Mouse (Mus musculus) layer of hippocampus, postnatal 10 days (tissue): ENCODE data around the gene Astl. TPM values are rescaled to one million over a fixed set of nuclear protein-coding genes. Genes with fewer than 3 reads are reported as not detected.
A peak's percentile ranks its signal among the peaks of the same experiment; 100 is the strongest.

Experiments
- DNase-seq, 2 experiments: peaks; one replicate each; pipeline ENCODE4 v3.0.0; 2021; ENCODE audit warnings: low spot score in 2 of 2
- total RNA-seq, 2 experiments: library from RNA; stranded (reverse); gene quantifications; 2 replicates each; pipeline ENCODE4 v1.2.3; 2021

Astl gene
- total RNA-seq, 2 experiments from 2014 or later, result not detected

DNA sequence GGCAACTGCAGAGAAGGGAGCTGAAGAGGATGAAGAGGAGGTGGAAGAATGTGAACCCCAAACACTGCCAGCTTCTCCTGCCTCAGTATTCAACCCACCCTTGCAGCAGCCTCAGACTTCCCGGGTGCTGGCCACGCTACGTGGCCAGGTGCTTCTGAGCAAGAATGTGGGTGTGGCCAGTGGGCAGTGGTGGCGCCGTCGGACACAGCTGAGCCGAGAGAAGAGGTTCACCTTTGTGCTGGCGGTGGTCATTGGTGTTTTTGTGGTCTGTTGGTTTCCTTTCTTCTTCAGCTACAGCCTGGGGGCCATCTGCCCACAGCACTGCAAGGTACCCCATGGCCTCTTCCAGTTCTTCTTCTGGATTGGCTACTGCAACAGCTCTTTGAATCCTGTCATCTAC, 26.0 kb downstream of the Astl start:
- DNase-seq, result no peak

DNA sequence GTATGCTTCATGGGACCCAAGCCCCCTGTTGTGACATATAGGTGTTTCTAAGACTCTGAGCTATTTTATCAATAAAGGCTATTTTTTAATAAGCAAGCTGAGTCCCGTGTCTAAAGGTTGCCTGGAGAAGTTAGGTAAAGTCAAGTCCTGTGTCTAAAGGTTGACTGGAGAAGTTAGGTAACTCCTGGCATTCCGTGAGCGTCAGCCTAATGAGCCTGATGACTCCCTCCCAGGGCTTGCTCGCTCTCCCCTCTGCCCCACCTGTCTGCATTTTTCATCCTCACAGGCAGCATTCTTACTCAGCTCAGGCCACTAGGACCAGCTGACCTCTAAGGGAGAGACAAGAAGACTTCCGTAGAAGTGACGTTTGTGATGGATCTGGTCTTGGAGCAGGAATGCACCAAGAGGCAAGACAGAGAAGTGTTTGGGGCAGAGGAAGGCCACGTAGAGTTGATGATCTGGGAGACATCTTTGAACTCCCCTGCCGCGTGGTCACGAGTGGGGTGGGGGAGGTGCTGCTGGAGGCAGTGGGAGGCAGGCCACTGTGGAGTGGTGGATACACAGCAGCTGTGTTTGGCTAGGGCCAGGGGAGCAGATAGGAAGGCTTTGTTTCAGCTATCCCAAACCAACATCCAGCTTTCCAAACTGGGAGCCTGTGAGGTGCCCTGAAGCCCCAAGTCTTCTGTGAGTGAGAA, 28.8 kb downstream of the Astl start:
- DNase-seq, result no peak

DNA sequence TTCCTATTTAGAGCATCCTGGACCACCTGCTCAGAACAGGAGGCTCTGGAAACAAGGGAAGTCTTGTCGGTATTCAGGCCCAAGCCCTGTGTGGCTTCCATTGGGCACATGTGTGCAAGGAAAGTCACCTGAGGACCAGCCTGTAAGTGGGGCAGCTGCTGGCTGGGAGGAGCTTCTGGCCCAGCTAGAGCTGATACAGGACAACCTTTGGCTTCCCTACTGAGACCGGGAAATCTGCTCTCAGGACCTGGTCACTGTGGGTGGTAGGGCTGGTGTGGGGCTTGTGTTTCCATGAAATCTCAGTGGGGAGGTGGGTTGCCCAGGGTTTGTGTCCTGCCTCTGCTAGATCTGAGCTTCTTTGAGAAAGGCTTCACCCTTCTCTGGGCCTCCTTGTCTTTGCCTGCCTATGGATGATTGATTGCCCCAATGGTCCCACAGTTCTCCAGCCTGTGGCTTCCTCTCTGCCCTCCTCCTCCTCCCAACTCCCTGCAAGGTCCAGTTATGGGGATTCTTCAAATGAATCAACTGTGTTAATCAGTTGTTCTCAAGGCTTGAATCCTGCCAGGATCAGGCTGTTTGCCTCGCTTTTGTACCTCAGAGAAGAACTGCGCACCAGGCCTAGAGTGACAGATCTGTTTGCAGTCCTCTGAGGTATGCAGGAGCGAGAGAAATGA, 31.4 kb downstream of the Astl start:
- no peak for DNase-seq

DNA sequence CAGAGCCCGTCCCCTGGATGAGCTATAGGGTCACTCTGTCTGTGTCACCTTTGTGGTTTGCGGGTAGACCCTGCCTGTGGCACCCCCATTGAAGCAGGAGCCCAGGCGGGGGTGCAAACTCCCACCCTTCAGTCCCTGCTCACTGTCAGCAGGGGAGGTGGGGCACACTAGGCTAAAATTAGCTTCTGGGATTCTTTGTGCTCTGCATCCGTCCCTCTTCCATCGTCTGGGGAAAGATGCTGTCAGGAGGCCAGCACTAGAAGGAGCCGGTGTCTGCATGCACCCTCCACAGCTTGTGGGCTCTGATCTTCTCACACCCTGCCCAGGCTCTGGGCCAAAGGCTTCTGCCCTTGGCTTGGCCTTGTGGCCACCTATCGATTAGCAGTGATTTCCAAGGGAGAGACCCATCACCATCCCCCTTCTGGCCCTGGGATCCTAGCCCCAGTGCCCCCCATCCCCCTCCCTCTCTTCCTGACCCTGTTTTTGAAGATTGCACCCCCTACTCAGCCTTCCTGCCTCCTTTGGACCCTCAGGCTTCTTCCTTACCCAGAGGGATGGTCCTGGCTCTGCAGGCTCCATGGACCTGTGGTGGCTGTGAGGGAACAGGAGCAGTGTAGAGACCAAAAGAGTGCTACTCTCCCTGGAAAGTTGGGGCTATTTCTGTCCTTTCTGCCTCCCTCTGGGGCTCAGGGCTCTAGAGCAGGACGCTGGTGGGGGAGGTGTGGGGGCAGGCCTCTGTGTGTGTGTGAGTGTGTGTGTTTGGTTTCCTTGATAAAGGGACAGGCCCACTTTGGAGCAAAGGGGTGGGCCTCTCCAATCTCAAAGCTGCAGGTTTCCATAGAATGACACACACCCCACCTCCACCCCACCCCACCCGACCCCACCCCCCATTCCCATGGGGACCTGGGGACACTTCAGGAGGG, 32.4 kb downstream of the Astl start:
- DNase-seq, result no peak

DNA sequence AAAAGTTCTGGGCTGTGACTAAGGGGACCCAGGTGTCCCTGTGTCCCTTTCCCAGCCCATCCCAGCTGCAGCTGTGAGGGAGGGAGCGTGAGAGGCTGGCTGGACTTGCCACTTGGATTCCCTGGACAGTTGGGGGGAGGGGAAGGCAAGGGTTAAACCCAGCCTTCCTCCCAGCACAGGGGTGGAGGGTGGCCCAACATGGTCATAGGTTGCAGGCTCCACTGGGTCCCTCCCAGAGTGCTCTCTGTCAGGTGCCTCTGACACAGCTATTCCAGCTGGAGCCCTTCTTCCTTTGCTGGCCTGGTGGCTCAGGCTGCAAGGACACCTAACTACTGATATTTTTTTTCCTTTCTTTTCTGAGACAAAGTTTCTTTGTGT, 33.0 kb downstream of the Astl start:
- DNase-seq, result no peak

DNA sequence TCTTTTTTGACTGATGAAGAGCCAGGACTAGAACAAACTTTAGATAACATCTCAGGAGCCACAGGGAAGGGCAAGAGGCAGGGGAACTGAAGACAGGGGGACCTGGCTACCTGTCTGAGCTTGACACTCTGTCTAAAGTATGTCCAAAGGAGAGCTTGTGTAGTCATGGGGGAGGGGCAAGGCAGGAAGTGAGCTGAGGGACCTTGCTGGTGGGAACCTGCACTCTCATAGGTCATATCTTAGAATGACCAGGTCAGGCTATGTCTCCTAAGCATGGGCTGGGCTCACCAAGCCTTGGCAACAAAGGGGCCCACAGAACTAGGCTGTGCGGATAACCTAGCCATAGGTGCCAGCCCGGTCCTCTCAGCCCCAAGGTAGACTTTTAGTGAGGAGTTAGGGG, 33.6 kb downstream of the Astl start:
- no peak for DNase-seq

DNA sequence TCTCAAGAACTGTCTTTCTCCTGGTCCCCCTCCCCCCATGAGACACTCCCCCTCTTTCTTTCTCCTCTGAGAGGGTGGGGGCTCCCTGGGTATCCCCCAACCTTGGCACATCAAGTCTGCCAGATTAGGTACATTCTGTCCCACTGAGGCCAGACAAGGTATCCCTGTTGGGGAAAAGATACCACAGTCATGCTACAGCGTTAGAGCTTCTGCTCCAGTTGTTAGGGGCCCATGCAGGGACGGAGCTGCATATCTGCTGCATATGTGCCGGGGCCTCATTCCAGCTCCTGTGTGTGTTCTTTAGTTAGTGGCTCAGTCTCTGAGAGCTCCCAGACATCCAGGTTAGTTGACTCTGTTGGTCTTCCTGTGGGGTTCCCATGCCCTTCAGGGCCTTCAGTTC, 35.7 kb downstream of the Astl start:
- no peak for DNase-seq

DNA sequence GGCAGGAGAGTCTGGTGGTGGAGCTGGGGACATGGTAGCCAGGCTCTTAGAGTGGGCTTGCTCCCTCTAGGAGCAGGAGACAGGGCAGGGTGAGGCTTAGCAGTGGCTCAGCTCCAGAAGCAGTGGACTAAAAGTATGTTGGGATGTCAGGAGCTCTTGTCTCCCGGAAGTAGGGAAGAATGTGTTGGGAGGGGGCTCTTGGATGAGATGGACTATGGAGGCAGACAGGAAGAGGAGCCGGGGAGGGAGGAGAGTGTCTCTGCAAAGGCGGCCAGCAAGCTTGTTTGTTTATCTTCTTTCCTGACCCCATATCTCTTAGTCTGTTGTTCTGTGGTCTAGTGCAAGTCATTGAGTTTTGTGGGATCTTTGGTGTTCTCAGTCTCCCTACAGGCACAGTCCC, 36.6 kb downstream of the Astl start:
- DNase-seq, result no peak

DNA sequence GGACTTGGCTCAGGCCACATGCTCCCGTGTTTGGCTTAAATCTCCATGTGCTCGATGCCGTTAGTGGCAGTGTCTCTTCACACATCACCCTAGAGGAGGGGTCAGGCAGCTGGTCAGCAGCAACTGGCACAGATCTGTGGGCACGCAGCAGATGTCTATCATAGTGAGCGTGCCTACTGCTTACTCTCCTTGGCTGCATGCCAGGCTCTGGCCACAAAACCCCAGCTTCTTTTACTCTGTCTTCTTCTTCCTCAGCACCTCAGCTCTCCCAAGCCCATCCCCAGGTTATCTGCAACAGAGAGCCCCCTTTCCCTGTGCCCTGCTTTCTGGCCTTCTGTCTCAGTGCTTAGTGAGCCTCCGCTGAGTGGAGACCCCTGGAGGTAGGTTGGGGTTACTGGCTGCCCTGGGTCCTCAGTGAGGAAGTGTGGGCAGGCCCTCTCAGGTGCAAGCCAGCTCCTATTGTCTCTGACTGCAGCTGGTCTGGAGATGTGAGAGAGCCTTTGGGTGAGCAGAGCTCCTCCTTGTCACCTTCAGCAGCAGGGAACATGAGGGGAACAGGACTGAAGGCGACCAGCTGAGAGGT, 37.4 kb downstream of the Astl start:
- DNase-seq, result peak in 1 of 2 experiments; percentile 26

DNA sequence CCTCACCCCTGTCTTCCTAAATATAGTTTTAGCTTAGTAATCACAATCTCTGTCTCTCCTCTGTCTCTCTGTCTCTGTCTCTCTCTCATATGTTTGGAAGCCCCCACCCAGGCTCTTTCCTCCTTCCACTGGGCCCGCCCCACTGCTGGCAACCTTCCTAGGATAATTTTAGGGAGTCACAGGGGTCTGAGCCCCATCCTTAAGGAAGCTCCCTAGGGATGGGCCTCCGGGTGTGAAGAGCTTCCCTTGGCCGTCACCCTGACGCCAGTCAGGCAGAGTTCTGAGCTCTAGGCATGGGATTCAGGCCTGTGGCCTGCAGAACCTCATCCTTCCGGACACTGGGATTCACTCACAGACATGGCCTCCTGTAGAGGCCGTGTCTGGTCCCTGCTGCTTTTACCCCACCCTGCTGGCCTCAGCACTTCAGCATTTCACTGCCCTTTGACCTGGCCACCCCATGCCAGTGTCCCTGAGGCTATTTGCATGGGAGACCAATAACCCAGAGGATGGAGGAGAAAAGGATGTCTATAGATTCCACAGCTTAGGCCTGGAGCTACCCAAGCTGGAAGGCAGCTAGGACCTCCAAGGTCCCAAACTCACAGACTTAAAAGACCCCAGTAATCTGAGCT, 38.1 kb downstream of the Astl start:
- no peak for DNase-seq

DNA sequence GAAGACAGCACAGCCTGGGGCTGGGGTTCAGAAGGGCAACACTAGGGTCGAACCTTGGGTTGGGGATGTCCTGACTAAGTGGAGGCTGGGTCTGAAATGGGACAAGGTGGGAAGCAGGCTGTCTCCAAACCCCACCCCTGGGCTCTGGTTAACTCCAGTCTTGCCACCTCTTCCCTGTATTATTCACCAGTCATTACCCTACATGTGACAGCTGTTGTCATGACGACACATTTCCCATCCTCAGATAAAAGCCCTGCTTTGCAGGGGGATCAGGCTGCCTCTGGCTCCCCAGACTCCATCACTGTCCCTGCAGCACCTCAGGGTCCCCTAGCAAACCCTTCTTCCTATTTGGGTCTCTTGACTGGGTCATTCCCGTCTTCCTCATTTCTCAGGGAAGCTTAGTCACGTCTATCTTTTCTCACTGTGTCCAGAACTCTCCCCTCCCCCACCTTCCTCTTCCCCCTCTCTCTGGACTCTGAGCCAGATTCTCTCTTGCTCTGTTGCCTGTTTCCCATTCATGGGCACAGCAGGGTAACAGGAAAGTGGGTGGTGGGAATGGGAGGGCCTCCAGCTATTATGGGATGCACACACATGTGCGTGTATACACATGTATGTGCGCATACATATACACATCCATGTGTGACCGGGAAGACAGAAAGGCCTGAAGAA, 39.6 kb downstream of the Astl start:
- DNase-seq, result peak; percentile 18 to 20

DNA sequence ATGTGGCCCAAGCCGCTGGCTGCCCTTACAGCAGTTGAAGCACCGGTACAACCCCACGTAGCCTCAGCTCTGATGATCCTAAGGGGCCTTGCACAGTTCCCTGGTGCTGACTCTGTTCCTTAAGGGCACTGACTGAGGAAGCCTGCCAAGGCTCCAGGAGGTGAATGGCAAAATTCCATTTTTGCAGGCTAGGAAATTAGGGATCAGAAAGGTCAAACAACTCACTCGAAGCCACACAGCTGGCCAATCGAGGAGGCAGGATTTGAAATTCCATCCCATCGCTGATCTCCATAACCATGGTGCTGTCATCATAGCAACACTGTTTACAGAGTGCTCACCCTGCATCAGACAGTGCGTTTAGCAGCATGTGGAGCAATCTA, 40.2 kb downstream of the Astl start:
- no peak for DNase-seq

DNA sequence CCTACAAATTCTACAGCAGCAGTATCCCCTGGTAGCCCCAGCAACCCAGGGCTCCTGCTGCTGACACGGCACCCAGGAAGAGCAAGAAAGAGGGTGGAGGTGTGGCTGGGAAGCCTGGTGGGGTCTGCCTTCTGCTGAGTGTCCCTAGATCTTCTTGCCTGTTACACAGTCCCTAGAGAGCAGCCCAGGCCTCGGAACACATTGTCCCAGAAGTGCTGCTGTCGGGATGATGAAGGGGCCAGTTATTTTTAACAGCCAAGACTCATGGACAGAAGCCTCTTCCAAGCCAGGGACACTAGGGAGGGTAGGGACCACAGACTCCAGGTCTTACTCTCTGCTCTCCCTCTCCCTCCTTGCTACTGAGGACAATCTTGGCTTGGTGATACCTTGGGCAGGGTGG, 40.8 kb downstream of the Astl start:
- no peak for DNase-seq

DNA sequence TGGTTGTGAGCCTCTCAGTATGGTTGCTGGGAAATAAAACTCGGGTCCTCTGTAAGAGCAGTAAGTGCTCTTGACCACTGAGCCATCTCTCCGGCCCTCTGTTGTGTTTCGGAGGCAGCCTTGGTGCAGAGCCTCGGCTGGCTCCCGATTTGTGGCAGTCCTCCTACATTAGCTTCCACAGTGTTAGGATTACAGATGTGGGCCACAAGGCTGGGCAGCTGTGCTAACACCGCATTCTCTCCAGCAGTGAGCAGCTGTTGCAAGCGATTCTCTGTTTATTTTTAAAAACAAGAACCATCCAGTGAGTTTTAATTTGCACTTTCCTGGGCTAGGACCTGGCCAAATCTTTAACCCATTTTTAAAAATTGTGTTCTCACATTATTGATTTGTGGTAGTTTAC, 45.4 kb downstream of the Astl start:
- DNase-seq, result no peak

DNA sequence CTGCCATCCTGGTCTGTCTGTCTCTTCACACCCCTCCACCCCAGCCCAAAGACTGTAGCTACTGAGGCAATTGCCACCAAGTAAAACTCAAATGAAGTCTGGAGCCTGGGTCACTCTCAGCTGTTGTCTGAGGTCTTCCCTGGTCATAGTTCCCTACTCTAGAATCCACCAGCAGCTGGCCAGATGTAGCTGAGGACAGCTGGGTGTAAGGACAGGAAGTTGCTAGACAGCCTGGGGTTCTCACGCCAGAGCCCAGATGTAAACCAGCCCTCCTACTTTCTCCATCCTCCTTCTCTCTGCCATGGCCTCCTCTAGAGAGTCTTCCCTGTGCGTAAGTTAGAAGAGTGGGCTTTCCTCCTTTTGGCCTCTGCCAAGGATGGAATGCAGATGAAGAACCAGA, 49.1 kb downstream of the Astl start:
- DNase-seq, result no peak

DNA sequence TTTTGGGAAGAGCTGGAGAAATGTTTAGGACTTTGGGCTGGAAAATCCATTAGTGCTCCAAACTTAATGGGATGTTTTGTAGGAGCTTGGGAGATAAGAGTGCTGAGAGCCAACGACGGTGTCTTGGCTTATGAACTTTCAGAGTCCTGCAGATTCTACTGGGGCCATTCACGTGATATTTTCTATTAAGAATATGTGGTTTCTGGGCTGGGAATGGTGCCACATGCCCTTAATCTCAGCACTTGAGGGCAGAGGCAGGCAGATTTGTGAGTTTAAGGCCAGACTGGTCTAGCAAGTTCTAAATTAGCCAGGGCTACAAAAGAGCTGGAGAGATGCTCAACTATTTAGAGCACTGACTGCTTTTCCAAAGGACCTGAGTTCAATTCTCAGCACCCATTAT, 51.9 kb downstream of the Astl start:
- DNase-seq, result no peak

DNA sequence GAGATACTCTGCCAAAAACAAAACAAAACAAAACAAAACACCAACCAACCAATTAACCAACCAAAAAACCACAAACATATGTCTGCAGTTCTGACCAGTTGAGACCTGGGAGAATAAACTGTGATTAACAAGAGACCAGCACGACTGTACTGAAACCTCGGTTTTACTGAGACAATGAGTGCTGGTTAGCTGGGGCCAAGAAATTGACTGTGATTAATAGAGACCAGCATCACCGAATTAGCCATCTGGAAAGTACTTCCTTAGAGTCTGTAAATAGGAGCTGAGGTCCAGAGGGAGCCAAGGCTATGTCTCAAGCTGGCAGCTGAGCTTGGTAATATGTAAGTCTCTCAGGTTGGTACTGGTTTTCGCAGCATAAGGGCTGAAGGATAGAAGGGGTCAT, 52.4 kb downstream of the Astl start:
- DNase-seq, result no peak

DNA sequence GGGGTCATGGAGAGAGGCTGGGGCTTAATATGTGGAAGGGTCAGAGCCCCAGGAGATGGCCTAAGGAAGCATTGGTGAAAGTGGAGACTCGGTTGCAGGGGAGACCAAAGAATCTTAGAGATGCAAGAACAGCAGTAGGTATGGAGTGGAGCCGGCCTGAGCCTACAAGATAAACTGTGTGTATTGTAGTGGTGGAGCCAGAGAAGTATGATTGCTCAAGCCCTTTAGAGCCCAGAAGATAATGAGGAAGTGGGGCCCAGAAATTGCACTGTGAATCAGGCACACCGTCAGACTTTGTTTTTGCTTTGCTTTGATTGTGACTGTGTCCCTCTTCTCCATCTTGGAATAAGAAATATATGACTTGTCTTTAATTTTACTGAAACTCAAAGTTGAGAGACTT, 52.9 kb downstream of the Astl start:
- DNase-seq, result no peak

DNA sequence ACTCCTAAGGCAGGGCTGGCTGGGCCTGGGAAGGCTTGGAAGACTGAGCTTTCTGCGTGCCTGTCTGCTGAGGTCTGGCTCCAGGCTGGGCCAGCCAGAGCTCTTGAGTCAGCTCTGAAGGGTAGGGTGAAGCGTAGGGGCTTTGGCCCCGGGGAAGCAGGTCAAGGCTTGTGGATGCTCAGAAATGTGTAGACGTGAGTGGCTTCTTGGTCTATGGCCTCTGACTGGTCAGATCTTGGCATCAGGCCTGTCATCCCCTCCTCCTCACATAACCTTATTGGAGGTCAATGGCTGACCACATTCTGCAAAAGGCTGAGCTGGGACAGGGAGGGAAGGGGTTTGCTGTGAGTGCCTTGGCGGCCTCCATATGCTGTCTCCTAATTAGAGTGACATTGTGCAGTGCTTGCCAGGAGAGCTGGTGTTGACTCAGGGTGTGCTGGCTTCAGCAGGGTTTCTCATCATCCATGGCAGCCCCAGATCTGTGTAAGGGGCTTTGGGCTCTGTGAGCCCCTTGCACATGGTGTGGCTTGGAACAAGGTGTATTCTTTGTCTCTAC, 56.2 kb downstream of the Astl start:
- DNase-seq, result no peak

DNA sequence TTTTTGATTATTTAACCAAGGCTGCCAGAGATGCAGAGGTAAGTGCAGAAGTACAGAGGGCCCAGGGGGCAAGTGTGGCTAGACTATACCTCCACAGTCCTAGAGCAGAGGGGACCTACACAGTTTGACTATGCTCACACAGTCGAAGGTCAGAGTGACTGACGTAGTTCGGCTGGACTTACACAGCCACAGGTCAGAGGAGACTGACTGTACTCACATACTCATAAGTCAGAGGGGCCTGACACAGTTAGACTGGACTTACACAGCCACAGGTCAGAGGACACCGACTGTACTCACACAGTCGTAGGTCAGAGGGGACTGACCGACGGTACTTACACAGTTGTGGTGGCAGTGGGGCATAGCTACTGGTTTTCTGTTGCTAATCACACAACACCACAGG, 60.3 kb downstream of the Astl start:
- DNase-seq, result no peak
